Mouse (Mus musculus): Measurements from ENCODE around the gene Mosmo. TPM values are rescaled to one million over a fixed set of nuclear protein-coding genes. Genes with fewer than 3 reads are reported as not detected.
A peak's percentile ranks its signal among the peaks of the same experiment; 100 is the strongest.
"Not testable (repeated sequence)": the region's sequence is repeated elsewhere in the genome, so short reads cannot be mapped to it uniquely, and the experiment has no call there.

Gene Mosmo
- polyA plus RNA-seq, 1 experiment from 2014 or later, result 15.4 TPM

- 85% methylated on average over 2 of the region's 2 CpGs for WGBS
- Histone ChIP-seq H3K36me3 (no peaks in the 10 kb centered on the region), H3K4me1 (replicated peaks) (no peaks in the 10 kb centered on the region; the same call in 1 of the 2 replicates), H3K27ac (ENCODE audit: poor library complexity, severe bottlenecking) (no peak overlapping the region), H3K4me2 (no peak overlapping the region), H3K9ac (no peak overlapping the region), H3K4me3 (no peak overlapping the region), H3K27me3 (replicated peaks) (no peaks in the 10 kb centered on the region), H3K9me3 (replicated peaks) (no peaks in the 10 kb centered on the region)
- no peak for ATAC-seq (ENCODE audit: insufficient number of reproducible peaks, low FRiP score)
Observed at GRCm38 (mm10) chr7:120712071-120712470, 34.7 kb downstream of the Mosmo start.

- Histone ChIP-seq H3K4me3 (no peak overlapping the region), H3K4me1 (replicated peaks) (peaks cover 4% of the 10 kb centered on the region; the same call in 1 of the 2 replicates), H3K9ac (no peak overlapping the region), H3K27ac (ENCODE audit: poor library complexity, severe bottlenecking) (no peak overlapping the region), H3K27me3 (replicated peaks) (no peaks in the 10 kb centered on the region), H3K36me3 (no peaks in the 10 kb centered on the region), H3K9me3 (replicated peaks) (no peaks in the 10 kb centered on the region), H3K4me2 (no peak overlapping the region)
- 79% methylated on average over 2 of the region's 2 CpGs for WGBS
- ATAC-seq (ENCODE audit: insufficient number of reproducible peaks, low FRiP score), result no peak
Observed at GRCm38 (mm10) chr7:120713225-120713624, 35.8 kb downstream of the Mosmo start.

GRCm38 (mm10) chr7:120713951-120714350 is 36.5 kb downstream of the Mosmo start:
- H3K9me3 ChIP-seq (replicated peaks); H3K27me3 ChIP-seq (replicated peaks); H3K27ac ChIP-seq (ENCODE audit: poor library complexity, severe bottlenecking); H3K4me2 ChIP-seq; H3K4me3 ChIP-seq; ATAC-seq (ENCODE audit: insufficient number of reproducible peaks, low FRiP score); H3K9ac ChIP-seq; H3K4me1 ChIP-seq (replicated peaks); H3K36me3 ChIP-seq: not testable (repeated sequence)
- WGBS, result 74% methylated on average over 11 of the region's 11 CpGs

DNA sequence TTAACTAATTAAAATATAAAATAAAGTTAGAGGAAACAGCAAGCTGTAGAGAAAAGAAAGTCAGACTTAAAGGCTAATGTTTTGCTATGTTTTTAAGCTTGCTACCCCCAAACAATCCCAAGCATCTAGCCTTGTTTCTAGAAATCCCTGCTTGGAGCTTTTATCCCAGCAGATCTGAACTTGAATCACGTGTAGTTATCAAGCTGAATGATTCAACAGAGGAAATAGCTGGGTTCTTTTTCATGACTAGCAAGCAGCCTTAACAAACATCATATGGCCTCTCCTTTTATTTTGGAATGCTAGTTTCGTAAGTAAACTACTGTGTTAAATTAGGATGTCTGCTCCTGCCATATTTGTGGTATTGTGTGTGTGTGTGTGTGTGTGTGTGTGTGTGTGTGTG is 39.8 kb downstream of the Mosmo start:
- 75% methylated on average over 2 of the region's 2 CpGs for WGBS
- H3K27ac ChIP-seq (ENCODE audit: poor library complexity, severe bottlenecking), result no peak overlapping the region
- no peak for ATAC-seq (ENCODE audit: insufficient number of reproducible peaks, low FRiP score)

DNA sequence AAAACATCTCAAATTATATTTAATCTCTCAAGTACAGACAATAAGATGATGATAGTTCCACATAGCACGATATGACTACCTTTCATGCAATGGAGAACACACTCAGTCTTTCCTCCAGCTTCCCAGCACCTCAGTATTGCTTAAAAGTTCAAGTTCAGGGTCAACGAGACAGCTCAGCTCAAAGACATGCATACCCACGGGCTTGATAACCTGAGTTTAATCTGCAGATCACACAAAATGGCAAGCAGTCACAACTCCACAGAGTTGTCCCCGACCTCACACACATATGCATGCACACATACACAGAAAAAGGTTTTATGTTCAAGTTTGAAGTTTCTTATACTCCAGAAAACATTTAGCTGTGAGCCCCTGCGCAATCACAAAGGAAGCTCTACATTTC is 43.6 kb downstream of the Mosmo start:
- WGBS, result 82% methylated on average over 5 of the region's 5 CpGs

More for the DNA sequence above, 39.8 kb downstream of the Mosmo start:
- Histone ChIP-seq H3K36me3 (no peaks in the 10 kb centered on the region), H3K9me3 (replicated peaks) (no peaks in the 10 kb centered on the region), H3K9ac (no peak overlapping the region), H3K4me2 (no peak overlapping the region), H3K4me1 (replicated peaks) (peaks cover 9% of the 10 kb centered on the region; the same call in 1 of the 2 replicates), H3K4me3 (no peak overlapping the region), H3K27me3 (replicated peaks) (no peaks in the 10 kb centered on the region)

GRCm38 (mm10) chr7:120721456-120721855 is 44.0 kb downstream of the Mosmo start:
- no peak for ATAC-seq (ENCODE audit: insufficient number of reproducible peaks, low FRiP score)
- H3K4me1 ChIP-seq (replicated peaks), result peaks cover 17% of the 10 kb centered on the region; the same call in 1 of the 2 replicates
- H3K27me3 ChIP-seq (replicated peaks), result no peaks in the 10 kb centered on the region
- H3K4me3 ChIP-seq, result no peak overlapping the region
- H3K36me3 ChIP-seq, result no peaks in the 10 kb centered on the region
- 88% methylated on average over 8 of the region's 8 CpGs for WGBS
- no peak overlapping the region for H3K27ac ChIP-seq (ENCODE audit: poor library complexity, severe bottlenecking)
- no peak overlapping the region for H3K4me2 ChIP-seq
- H3K9ac ChIP-seq, result no peak overlapping the region
- H3K9me3 ChIP-seq (replicated peaks), result no peaks in the 10 kb centered on the region

More for the DNA sequence above, 43.6 kb downstream of the Mosmo start:
- no peaks in the 10 kb centered on the region for H3K36me3 ChIP-seq
- H3K9me3 ChIP-seq (replicated peaks), result no peaks in the 10 kb centered on the region
- no peak overlapping the region for H3K9ac ChIP-seq
- H3K27ac ChIP-seq (ENCODE audit: poor library complexity, severe bottlenecking), result no peak overlapping the region
- H3K4me2 ChIP-seq, result no peak overlapping the region
- peaks cover 17% of the 10 kb centered on the region; the same call in 1 of the 2 replicates for H3K4me1 ChIP-seq (replicated peaks)
- H3K27me3 ChIP-seq (replicated peaks), result no peaks in the 10 kb centered on the region
- ATAC-seq (ENCODE audit: insufficient number of reproducible peaks, low FRiP score), result no peak
- no peak overlapping the region for H3K4me3 ChIP-seq

GRCm38 (mm10) chr7:120722063-120722462 is 44.6 kb downstream of the Mosmo start:
- Histone ChIP-seq H3K27me3 (replicated peaks) (no peaks in the 10 kb centered on the region), H3K4me2 (no peak overlapping the region), H3K27ac (ENCODE audit: poor library complexity, severe bottlenecking) (no peak overlapping the region), H3K4me3 (no peak overlapping the region), H3K36me3 (no peaks in the 10 kb centered on the region), H3K4me1 (replicated peaks) (peaks cover 17% of the 10 kb centered on the region; the same call in 1 of the 2 replicates), H3K9me3 (replicated peaks) (no peaks in the 10 kb centered on the region), H3K9ac (no peak overlapping the region)
- ATAC-seq (ENCODE audit: insufficient number of reproducible peaks, low FRiP score), result no peak
- WGBS, result 92% methylated on average over 4 of the region's 4 CpGs

DNA sequence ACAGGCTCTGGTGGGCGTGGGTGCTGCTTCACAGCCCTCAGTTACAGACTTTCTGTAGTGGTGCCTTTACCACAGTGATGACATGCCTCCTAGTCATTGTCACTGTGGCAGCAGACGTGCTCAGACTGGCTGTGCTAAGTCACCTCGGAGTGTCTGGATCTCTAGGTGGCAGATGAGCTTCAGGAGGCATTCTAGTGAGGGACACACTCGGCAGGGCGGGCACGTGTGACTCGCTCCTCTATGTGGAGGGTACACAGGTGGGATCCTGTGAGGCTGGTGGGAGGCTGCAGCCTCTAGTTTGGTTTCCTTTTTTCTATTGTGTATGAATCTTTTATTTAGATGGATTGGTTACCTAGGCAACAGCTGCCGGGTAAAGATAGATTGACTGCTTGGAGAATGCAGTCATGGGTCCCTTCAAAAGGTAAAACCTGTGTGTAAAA is 45.4 kb downstream of the Mosmo start:
- 77% methylated on average over 8 of the region's 8 CpGs for WGBS
- H3K9ac ChIP-seq, result no peak overlapping the region

GRCm38 (mm10) chr7:120727581-120727980 is 50.2 kb downstream of the Mosmo start:
- Histone ChIP-seq H3K9ac (no peak overlapping the region), H3K4me2 (no peak overlapping the region), H3K4me3 (no peak overlapping the region), H3K4me1 (replicated peaks) (peaks cover 12% of the 10 kb centered on the region), H3K27ac (ENCODE audit: poor library complexity, severe bottlenecking) (no peak overlapping the region), H3K9me3 (replicated peaks) (no peaks in the 10 kb centered on the region), H3K27me3 (replicated peaks) (no peaks in the 10 kb centered on the region), H3K36me3 (peaks cover 12% of the 10 kb centered on the region)
- no peak for ATAC-seq (ENCODE audit: insufficient number of reproducible peaks, low FRiP score)
- 77% methylated on average over 3 of the region's 3 CpGs for WGBS

More for the DNA sequence above, 45.4 kb downstream of the Mosmo start:
- peaks cover under 1% of the 10 kb centered on the region; the same call in 1 of the 2 replicates for H3K36me3 ChIP-seq
- no peak overlapping the region for H3K4me3 ChIP-seq
- no peak overlapping the region for H3K4me2 ChIP-seq
- no peak for ATAC-seq (ENCODE audit: insufficient number of reproducible peaks, low FRiP score)
- peaks cover 17% of the 10 kb centered on the region; the same call in 1 of the 2 replicates for H3K4me1 ChIP-seq (replicated peaks)
- no peak overlapping the region for H3K27ac ChIP-seq (ENCODE audit: poor library complexity, severe bottlenecking)
- no peaks in the 10 kb centered on the region for H3K9me3 ChIP-seq (replicated peaks)
- H3K27me3 ChIP-seq (replicated peaks), result no peaks in the 10 kb centered on the region

- peak overlapping the region; percentile 47; the same call in 1 of the 2 replicates for H3K27ac ChIP-seq (ENCODE audit: poor library complexity, severe bottlenecking)
- no peak overlapping the region for H3K9ac ChIP-seq
- peaks cover 5% of the 10 kb centered on the region; the same call in 1 of the 2 replicates for H3K4me1 ChIP-seq (replicated peaks)
- no peak for ATAC-seq (ENCODE audit: insufficient number of reproducible peaks, low FRiP score)
- no peaks in the 10 kb centered on the region for H3K9me3 ChIP-seq (replicated peaks)
- no peaks in the 10 kb centered on the region for H3K27me3 ChIP-seq (replicated peaks)
- H3K4me2 ChIP-seq, result peak overlapping the region; percentile 42
- 43% methylated on average over 5 of the region's 5 CpGs for WGBS
- H3K36me3 ChIP-seq, result peaks cover 16% of the 10 kb centered on the region
- no peak overlapping the region for H3K4me3 ChIP-seq
Observed at GRCm38 (mm10) chr7:120729635-120730034, 52.2 kb downstream of the Mosmo start.

DNA sequence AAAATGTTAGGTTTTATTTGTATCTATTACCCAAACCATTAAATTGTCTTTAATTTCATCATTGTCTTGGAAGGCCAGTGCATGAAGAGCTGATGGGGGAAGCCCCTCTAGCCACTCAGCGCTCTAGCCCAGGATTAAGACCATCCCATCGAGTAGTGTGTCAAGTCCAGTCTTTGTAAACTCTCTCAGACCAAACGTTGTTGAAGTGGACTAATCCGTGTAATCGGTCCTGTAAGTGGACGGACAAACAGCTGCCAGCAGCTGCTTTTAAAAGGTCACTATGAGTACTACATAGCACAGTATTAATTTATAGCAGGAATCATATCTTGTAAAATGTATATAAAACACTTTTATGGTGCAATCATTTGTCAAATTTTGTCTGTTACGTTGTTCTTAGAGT is 55.5 kb downstream of the Mosmo start:
- 86% methylated on average over 7 of the region's 7 CpGs for WGBS
- ATAC-seq (ENCODE audit: insufficient number of reproducible peaks, low FRiP score), result no peak
- Histone ChIP-seq H3K4me3 (no peak overlapping the region), H3K9me3 (replicated peaks) (no peaks in the 10 kb centered on the region), H3K36me3 (peaks cover 16% of the 10 kb centered on the region), H3K4me1 (replicated peaks) (peaks cover 5% of the 10 kb centered on the region; the same call in 1 of the 2 replicates), H3K9ac (no peak overlapping the region), H3K27ac (ENCODE audit: poor library complexity, severe bottlenecking) (no peak overlapping the region), H3K27me3 (replicated peaks) (no peaks in the 10 kb centered on the region), H3K4me2 (no peak overlapping the region)

DNA sequence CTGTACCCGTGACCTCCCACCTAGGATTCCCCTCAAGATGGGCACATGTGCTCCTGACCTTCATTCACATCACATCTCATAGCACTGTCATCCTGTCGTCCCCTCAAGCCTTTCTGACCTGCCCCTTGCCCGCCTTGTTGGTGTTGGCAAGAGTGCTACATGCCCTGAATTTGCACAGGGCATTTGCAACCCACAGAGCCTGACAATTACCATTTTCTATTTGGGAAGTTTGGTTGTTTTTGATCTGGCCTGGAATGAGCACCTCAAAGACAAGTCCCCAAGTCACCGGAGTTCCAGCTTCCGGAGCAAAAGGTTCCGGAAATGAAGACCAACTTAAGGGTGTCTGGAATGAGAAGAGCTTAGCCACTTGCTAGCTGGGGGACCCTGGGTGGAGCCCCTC is 61.6 kb downstream of the Mosmo start, which contains the start of gene Vwa3a:
Vwa3a (plus strand) TSS at position 301 of the 400 bp plus-strand sequence.
- no peak for ATAC-seq (ENCODE audit: insufficient number of reproducible peaks, low FRiP score)
- Histone ChIP-seq H3K9ac (no peak within 1 kb of the TSS), H3K4me2 (peak within 1 kb of the TSS; percentile 17), H3K9me3 (replicated peaks) (no peaks in the 10 kb centered on the region), H3K4me3 (no peak within 1 kb of the TSS), H3K36me3 (peaks cover 6% of the 10 kb centered on the region; the same call in 1 of the 2 replicates), H3K27me3 (replicated peaks) (no peaks in the 10 kb centered on the region), H3K27ac (ENCODE audit: poor library complexity, severe bottlenecking) (0 out of 2 replicates have a peak within 1 kb of the TSS, but pooled peaks have one; percentile 12), H3K4me1 (replicated peaks) (peaks cover 20% of the 10 kb centered on the region)
- 52% methylated on average over 6 of the region's 6 CpGs for WGBS
